Mouse (Mus musculus): ENCODE results near the gene Zfp800.

The Zfp800 gene

DNA sequence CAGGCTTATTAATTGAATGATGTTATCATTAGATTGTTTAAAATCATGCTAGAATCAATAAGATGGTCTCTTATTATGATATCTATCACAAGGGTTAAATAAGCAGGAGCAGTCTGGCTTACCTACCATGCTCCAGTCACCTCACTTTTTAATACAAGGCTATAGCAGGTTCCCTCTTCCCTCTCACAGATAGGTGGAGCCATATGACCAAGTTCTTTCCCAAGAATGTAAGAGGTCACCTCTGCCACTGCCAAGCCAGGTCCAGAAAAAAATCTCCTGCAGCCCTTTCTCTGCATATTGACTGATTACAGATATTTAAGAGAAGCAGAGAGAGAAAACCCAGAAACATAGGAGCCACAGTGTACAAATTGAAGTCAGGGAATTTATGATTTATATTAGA lies 88.1 kb downstream of the Zfp800 start:
- no peak for DNase-seq (ENCODE audit: low spot score)

GRCm38 (mm10) chr6:28308929-28309328 lies 88.9 kb downstream of the Zfp800 start:
- no peak for DNase-seq (ENCODE audit: low spot score)

DNA sequence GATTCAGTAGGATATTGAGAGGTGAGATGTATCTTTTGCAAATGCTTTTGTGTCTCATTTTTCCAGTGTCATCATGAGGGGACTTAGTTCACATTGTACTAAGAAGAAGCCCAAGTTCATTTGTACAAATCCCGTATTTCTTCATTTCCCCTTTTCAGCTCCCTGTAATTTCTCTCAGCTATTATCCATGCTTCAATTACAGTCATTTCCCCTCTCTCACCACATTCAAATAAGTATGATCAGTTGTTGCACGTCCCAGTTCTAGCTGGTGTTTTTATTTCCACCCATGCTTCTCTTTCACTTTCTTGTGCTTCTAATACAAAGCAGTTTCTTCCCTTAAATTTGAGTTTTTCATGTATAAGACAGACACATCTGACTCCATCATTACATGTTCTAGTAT lies 91.1 kb downstream of the Zfp800 start:
- no peak for DNase-seq (ENCODE audit: low spot score)

DNA sequence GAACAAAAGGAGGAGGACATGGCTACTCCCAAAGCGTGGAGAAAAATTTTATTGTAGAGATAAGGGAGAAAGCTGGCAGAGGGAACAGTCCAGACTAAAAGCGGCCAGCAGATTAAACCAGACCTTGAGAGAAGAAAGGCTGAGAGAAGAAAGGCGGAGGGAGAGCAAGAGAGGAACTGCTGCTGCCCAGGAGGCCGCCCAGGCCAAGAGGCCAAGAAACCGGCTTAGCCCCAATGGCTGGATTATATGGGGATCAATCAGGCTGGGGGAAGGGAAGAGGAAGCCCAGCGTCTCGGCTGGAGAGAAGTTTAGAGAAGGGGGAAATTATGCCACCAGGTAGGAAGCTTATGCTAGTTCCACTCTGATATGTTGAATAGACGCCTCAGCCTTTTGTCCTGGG lies 101.5 kb downstream of the Zfp800 start:
- DNase-seq (ENCODE audit: low spot score) = no peak

DNA sequence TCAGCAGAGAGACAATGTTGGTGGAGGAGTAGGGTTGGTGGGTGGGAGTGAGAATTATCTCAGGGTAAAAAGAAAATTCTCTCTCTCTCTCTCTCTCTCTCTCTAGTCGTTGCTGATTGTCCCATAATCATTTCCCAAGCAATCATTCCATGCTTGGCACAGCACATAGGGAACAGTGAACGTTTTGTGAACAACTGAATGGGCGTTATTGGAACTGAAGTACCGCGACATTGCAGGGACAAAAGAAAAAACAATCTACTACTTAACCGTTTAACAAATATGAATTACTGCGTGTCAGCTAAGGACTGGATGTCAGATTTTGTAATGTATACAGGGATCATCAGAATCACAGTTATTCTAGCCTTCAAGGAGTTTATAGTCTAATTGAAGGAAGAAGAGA lies 102.2 kb downstream of the Zfp800 start:
- no peak for DNase-seq (ENCODE audit: low spot score)

DNA sequence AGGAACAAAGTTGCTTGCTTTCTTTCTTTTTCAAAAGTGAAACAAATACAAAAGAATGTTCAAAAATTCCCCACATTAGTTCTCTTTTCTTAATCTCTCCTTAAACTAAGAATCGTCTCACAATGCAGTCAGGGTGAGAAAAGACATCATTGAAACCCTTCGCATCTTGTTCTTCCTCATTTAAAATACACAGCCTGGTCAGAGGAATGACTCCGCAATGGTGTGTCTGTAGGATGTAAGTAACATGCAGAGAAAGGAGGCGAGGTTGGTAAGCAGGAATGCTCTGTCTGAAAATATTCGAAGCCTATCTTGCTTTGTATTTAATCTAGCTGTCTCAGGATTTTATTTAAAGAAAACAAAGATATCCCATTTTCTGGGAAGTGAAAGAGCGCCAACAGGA lies 105.0 kb downstream of the Zfp800 start:
- DNase-seq (ENCODE audit: low spot score) = no peak

- DNase-seq (ENCODE audit: low spot score) = no peak
Measured at GRCm38 (mm10) chr6:28279886-28280285, 117.9 kb downstream of the Zfp800 start.

- no peak for DNase-seq (ENCODE audit: low spot score)
Measured at GRCm38 (mm10) chr6:28262198-28262621, 135.6 kb downstream of the Zfp800 start.

DNA sequence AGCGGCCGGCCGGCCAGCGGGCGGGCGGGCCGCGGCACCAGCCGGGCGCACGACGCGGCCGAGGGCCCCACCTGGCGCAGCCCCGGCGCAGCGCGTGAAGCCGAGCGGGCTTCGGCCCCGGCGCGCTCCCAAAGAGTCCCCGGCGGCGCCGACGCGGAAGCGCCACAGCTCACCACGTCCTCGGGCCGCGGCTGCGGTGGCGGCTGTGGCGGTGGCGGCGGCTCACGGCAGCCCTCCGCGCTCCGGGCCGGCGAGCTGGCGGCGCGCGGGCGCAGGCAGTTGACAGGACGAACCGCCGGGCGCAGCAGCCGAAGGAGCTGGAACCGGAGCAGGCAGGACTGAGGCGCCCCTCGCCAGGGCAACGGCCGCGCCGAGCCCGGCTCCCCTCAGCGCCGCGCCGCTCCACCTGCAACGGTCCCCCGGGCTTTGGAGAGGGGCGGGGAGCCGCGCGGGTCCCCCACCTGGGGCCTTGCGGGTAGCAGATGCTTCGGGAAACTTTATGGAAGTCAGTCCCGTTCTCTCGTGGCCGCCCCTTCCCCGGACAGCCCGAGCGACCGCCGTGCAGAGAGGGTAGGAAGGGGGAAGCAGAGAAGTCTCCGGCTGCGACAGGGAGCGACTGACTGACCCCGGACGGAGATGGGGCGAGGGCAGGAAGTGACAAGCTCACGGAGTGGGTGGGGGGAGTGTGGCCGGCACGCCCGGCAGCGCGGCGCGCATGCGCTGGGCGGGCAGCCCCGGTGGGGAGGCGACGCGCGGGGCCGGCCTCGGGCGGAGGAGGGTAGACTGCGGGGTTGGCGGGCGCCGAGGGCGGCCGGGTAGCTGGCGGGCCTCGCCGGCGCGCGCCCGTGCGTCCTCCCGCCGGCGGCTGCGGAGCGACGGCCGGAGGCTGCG lies 136.3 kb downstream of the Zfp800 start:
- DNase-seq (ENCODE audit: low spot score) = peak; percentile 51

DNA sequence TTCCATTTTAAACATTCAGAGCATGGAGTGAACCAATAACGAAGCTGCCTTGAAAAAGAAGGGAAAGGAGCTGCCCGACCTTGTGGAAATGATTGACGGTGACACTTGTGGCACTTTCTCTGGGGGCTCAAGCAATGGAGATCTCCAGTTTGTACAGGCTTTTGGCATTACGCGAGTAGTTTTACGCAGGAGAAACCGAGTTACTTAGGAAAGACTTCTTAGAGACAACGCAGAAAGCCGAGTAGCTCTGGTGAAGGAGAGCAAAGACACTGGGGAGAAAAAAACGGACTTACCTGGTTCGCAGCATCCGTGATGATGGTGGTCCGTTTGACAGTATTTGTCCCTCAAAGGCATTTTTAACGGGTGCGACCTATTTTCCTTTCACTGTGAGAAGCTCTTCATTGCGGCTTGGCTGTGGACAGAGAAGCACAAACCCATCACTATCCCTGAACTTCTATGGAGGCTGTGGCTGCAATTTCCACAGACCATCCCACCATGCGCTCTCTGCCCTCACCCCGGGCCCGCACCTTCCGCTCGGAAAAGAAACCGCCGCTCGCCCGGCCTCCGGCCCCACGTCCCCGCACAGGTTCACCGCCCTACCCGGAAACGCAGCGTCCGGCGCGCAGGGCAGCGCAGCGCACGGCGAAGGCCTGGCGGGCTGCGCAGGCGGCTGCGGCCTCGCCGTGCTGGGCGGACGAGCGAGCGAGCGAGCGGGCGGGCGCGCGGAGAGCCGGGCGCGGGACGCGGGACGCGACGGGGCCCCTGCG lies 137.2 kb downstream of the Zfp800 start:
- no peak for DNase-seq (ENCODE audit: low spot score)

DNA sequence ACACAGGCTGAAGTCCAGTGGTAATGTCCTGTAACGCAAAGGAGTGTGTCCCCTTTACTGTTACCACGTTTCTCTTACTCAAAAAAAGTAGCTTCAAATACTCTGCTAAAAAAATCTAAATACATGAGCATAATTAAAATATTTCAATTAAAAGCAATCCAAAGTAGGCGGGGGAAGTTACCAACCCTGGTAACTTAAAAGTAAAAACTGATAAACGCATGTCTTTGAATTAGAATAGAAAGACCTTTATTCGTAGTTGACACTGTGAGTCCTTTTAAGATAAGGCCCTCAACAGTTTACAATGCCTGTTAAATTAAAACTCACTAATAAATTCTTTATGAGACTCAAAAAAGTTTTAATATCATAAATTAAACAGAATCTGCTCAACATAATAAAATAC lies 138.1 kb downstream of the Zfp800 start:
- no peak for DNase-seq (ENCODE audit: low spot score)

DNA sequence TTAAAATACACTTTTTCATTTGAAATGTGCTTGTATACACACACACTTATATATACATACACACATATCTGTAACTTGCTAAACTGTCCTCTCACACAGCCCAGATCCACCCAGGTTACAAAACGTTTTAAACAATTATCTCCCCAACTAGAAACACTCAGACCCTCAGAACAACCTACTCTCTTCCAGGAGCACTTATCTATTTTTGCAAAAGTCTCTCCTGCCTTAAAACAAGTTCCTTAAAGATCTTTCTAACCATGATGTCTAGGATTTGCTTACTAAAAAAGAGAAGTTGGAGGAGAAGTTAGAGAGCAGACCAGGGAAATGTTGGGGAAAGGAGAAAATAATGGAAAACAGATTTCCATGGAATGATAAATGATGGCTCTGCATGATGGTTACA lies 139.4 kb downstream of the Zfp800 start:
- DNase-seq (ENCODE audit: low spot score) = no peak

GRCm38 (mm10) chr6:28257772-28258171 lies 140.0 kb downstream of the Zfp800 start:
- DNase-seq (ENCODE audit: low spot score) = no peak

DNA sequence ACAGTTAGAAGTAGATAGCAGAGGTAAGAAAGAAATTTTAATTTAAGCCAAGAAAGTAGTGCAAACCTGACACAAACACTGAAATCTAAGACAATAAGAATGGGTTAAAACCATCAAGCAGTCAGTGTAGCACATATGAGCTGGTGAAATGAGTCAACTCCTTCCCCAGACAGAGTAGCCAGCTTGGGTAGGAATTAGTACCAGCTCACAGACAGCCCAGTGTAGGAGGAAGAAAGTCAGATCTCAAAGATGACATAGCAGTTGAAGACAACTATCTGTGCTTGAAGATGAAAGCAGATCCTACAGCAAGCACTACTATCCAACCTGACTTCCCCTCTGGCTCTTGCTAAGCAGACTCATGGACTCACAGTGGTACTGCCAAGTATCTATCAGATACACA lies 145.0 kb downstream of the Zfp800 start:
- no peak for DNase-seq (ENCODE audit: low spot score)

DNA sequence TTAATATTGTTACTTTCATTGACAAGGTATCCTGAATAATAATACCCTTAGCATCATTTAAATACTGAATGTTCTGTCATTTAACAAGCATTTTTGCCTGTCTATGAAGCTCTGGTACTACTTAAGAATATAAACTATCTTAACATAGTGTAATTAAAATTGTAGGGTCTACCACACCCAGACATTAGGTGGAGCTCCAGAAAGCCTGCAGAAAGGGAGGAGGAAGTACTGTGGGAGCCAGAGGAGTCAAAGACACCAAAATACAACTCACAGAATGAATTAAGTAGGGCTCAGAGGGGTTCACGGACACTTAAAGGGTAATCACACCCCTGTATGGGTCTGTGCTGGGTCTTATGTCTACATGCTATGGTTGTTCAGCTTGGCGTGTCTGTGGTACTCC lies 149.6 kb downstream of the Zfp800 start:
- DNase-seq (ENCODE audit: low spot score) = no peak

- DNase-seq (ENCODE audit: low spot score) = no peak
Measured at GRCm38 (mm10) chr6:28232618-28233361, 165.0 kb downstream of the Zfp800 start.

DNA sequence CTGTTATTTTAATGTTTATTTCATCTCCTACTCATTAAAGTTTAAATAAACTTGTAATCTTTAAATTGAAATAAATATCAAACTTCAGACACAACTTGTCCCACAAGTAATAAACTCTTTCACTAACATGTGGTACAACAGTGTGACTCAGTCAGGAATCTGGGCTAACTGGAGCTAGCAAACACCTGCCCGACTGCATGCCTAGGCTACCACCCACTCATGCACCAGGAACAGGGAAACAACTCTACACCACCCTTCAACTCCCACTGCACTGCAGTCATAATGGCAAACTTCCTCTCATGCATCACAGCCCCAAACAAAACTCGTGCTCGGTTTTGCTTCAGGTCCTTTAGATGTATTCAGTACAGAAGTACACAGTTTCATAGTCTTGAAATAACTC lies 169.7 kb downstream of the Zfp800 start:
- DNase-seq (ENCODE audit: low spot score) = no peak

DNA sequence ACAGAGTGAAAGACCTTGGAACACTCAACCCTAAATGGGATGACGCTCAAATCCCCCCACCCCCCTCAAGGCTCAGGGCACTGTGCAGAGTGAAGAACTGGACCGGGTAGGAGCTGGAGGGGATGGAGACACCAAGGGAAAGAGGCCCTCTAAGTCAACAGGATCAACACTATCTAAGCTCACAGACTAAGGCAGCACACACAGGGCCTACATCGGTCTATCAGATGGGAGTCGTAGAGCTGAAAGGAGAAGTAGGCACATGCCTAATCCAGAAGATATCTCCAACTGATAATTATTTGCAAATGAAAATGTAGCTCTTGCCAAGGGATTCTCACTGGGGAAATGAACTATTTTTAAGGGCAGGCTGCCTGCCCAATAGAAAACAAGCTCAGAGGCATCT lies 176.8 kb downstream of the Zfp800 start:
- no peak for DNase-seq (ENCODE audit: low spot score)

GRCm38 (mm10) chr6:28218386-28218785 lies 179.4 kb downstream of the Zfp800 start:
- no peak for DNase-seq (ENCODE audit: low spot score)

DNA sequence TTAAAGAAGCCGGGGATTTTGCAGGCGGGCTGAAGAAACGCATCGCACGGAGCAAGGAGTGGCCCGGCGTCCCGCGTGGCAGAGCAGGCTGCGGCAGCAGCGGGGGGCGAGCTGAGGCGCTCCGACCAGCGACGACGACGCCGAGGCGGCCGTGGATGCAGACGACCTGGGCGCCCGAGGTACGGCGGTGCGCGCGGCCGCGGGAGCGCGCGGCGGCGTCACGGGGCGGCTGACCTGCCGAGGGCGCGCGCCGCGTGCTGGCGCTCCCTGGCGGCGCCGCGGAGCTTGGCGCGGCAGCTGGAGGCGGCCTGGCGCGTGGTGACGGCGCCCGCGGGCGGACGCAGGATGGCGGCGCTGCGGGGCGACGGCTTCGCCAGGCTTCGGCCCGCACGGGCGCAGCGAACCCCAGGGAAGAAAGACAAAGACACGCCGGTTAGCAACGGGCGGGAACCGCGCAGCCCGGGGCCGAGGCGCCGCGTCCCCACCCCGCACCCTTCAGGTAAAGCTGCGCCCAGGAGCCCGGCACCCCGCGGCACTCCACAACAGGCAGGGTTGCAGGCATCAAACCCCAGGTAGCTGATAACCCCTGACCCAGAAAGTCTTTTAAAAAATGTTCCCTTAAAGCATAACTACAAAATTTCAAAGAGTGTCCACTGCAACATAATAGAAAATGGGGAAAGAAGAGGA lies 182.4 kb downstream of the Zfp800 start:
- peak; percentile 10 for DNase-seq (ENCODE audit: low spot score)

DNA sequence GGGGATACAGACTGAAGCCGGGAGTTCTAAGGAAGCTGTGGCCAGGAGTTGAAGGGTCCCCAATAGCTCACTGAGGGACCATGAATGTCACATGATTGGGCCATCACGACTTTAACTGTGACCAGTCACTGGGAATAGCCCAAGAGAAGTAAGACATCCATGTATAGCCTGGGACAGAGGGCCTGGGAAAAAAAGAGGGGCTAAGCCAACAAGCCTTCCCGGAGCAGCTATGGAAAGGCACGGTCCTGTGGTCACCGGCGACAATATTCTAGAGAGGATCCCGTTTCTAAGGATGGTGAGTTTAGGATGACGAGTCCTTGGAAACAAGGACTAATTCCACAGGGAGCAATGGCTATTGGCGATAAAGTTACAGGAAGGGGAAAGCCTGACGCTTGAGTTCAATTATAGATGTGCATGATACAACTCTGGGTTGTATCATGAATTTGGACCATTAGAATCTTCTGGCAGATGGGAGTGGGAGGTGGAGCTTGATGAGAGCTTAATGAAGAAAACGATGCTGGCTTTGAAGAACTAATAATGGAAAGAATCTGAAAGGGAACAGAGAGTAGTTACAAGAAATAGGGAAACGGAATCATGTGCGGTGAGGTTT lies 183.0 kb downstream of the Zfp800 start:
- DNase-seq (ENCODE audit: low spot score) = no peak

GRCm38 (mm10) chr6:28203454-28203853 lies 194.4 kb downstream of the Zfp800 start:
- no peak for DNase-seq (ENCODE audit: low spot score)

All from urinary bladder, postnatal 10 days (tissue).